Mouse (Mus musculus) liver, adult 2 months (tissue): ENCODE data around the gene Podn.
"Not testable (repeated sequence)": the region's sequence is repeated elsewhere in the genome, so short reads cannot be mapped to it uniquely, and the experiment has no call there.

Source experiments
- CTCF ChIP-seq: fragments of 200-500 bp; IDR thresholded peaks from 2 replicates; pipeline ENCODE4 v1.5.1; 2011; ENCODE audit warnings: low read depth, low read length, control low read depth
- POLR2A ChIP-seq: fragments of 200-500 bp; IDR thresholded peaks from 2 replicates; pipeline ENCODE4 v1.6.1; 2011; ENCODE audit warnings: low read length, control low read depth; ENCODE audit not compliant: insufficient read depth; ENCODE audit errors: extremely low read depth

- not testable (repeated sequence) for TF ChIP-seq POLR2A, CTCF
Observed at GRCm38 (mm10) chr4:108145554-108145953, 49.3 kb upstream of the Podn start.
